Mouse (Mus musculus): Measurements from ENCODE around the gene Fkbp10.

DNA sequence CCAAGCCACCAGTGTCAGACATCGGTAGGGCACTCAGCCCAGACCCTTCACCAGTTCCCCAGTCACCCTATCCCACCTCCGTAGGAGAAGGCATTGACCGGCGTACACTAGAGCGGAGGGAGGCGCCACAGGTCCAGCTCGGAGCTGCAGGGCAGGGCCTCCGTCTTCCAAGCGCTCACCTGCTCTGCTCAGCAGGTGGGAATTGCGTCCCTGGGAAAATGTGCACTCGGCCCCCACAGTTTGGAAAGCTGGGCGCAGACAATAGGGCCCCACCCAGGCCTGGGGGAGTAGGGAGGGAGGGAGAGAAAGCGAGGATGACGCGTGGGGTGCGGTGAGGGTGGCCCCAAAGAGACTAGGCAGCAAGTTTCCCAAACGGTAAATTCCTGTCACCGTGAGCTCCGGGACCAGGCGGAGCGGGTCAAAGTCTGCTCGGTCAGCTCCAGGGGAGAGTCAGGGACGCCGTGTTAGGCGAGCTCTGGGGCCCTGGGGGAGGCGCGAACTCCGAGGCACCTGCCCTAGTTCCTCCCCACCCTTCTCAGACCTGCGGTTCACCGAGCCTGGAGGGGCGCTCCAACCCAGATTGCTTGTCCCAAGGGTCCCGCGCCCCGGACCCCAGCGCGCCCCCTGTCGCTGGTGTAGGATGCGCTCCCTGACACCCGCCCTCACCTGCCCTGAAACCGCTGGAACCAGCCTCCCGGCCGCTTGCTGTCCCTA, 18.5 kb upstream of the Fkbp10 start:
- TF ChIP-seq CTCF (IDR thresholded peaks at IDR 0.05; ENCODE audit: borderline replicate concordance, insufficient read depth, low read length) (no peak), POLR2A (IDR thresholded peaks at IDR 0.05; ENCODE audit: low read depth, low read length) (no peak)

Measured in embryonic fibroblast, embryonic 13.5 days (primary cell).